In genomic region chr1:140693482-140693881, GRCm38 (mm10) we compare ENCODE assay signal across 11 mouse cellular contexts.
"Had no signal": no experiment of that assay in that cellular context is flagged by ENCODE, and none has a peak within 500 bp of the region (broad histone marks: within the 10 kb centered on the region; RNA-seq: fewer than 3 reads in every experiment).

No protein-coding gene starts in this region.

- DNase-seq: retina, postnatal 1 day; right cerebral cortex, adult 18-20 months; right cerebral cortex, postnatal 25 days; right cerebral cortex, postnatal 4 days; spleen, adult 18-20 months; thymus, adult 18-20 months; thymus, adult 2 months; thymus, postnatal 14 days; thymus, postnatal 25 days; thymus, postnatal 36 days; thymus, postnatal 4 days had no signal
